Mouse (Mus musculus) myocyte (in vitro differentiated cells): ENCODE measurements around the gene Ribc2.

Experiments used
- POLR2A ChIP-seq: IDR thresholded peaks from one replicate; pipeline ENCODE4 v1.6.1; 2011; ENCODE audit warnings: low read depth, mild to moderate bottlenecking, control low read depth, moderate library complexity; ENCODE audit not compliant: insufficient read length
- TCF3 ChIP-seq: IDR thresholded peaks from one replicate; pipeline ENCODE4 v1.6.1; 2011; ENCODE audit warnings: low read depth, control low read depth; ENCODE audit not compliant: insufficient read length

- no peak for TF ChIP-seq POLR2A
- TF ChIP-seq TCF3, result no peak
Observed at GRCm38 (mm10) chr15:85162693-85163663, 31.1 kb downstream of the Ribc2 start.
